8 mouse cellular contexts compared by ENCODE assay signal in genomic region chr17:51832421-51832875, GRCm38 (mm10). TPM values are rescaled to one million over a fixed set of nuclear protein-coding genes. Genes with fewer than 3 reads are reported as not detected.
DNase-seq lines count a peak whose midpoint lies in the region; ATAC-seq lines count a peak whose summit lies in the region.

No protein-coding gene starts in this region.

- ATAC-seq in embryonic facial prominence, embryonic 13.5 days (ENCODE audit: insufficient number of reproducible peaks, insufficient read depth, low FRiP score, low TSS enrichment, low read depth) = no peak
- ATAC-seq in hindbrain, embryonic 16.5 days = peak; percentile 87
- peak; percentile 35; the same call in 1 of the 2 replicates for ATAC-seq in liver, embryonic 16.5 days (ENCODE audit: low read depth)
- ATAC-seq in neural tube, embryonic 14.5 days (ENCODE audit: low read depth) = peak; percentile 79

- H3K36me3 ChIP-seq in embryonic facial prominence, embryonic 13.5 days = no peaks in the 10 kb centered on the region
- H3K36me3 ChIP-seq in hindbrain, embryonic 16.5 days (ENCODE audit: control insufficient read depth, insufficient read depth, low read length) = no peaks in the 10 kb centered on the region
- no peaks in the 10 kb centered on the region for H3K36me3 ChIP-seq in liver, embryonic 16.5 days (ENCODE audit: control insufficient read depth, insufficient read depth)
- H3K36me3 ChIP-seq in neural tube, embryonic 14.5 days (ENCODE audit: control insufficient read depth, insufficient read depth, low read length) = no peaks in the 10 kb centered on the region

- peak overlapping the region; percentile 75 for H3K9ac ChIP-seq in embryonic facial prominence, embryonic 13.5 days
- H3K9ac ChIP-seq in hindbrain, embryonic 16.5 days (ENCODE audit: low read depth, low read length) = peak overlapping the region; percentile 83
- no peak overlapping the region for H3K9ac ChIP-seq in liver, embryonic 16.5 days (ENCODE audit: low read depth, low read length)
- peak overlapping the region; percentile 72 for H3K9ac ChIP-seq in neural tube, embryonic 14.5 days (replicated peaks; ENCODE audit: low read depth, low read length)

- H3K4me3 ChIP-seq in embryonic facial prominence, embryonic 13.5 days = peak overlapping the region; percentile 68
- peak overlapping the region; percentile 83 for H3K4me3 ChIP-seq in hindbrain, embryonic 16.5 days (ENCODE audit: low read length)
- peak overlapping the region; percentile 63 for H3K4me3 ChIP-seq in liver, embryonic 16.5 days (ENCODE audit: low read depth, low read length)
- H3K4me3 ChIP-seq in neural tube, embryonic 14.5 days (ENCODE audit: low read depth, low read length) = peak overlapping the region; percentile 77

- WGBS in embryonic facial prominence, embryonic 13.5 days = 0% methylated on average over 36 of the region's 66 CpGs
- 0% methylated on average over 42 of the region's 66 CpGs for WGBS in hindbrain, embryonic 16.5 days
- WGBS in liver, embryonic 16.5 days (ENCODE audit: insufficient replicate concordance) = under 1% methylated on average over 25 of the region's 66 CpGs
- WGBS in neural tube, embryonic 14.5 days = 0% methylated on average over 2 of the region's 66 CpGs

- peaks cover 74% of the 10 kb centered on the region for H3K27me3 ChIP-seq in embryonic facial prominence, embryonic 13.5 days
- peaks cover 9% of the 10 kb centered on the region for H3K27me3 ChIP-seq in hindbrain, embryonic 16.5 days (replicated peaks; ENCODE audit: control insufficient read depth, insufficient read depth, low read length)
- H3K27me3 ChIP-seq in liver, embryonic 16.5 days (ENCODE audit: control insufficient read depth, insufficient read depth, low read depth, low read length) = peaks cover 51% of the 10 kb centered on the region
- peaks cover 10% of the 10 kb centered on the region for H3K27me3 ChIP-seq in neural tube, embryonic 14.5 days (ENCODE audit: control insufficient read depth, insufficient read depth, low read length)

- no peaks in the 10 kb centered on the region for H3K9me3 ChIP-seq in embryonic facial prominence, embryonic 13.5 days
- H3K9me3 ChIP-seq in hindbrain, embryonic 16.5 days (ENCODE audit: control insufficient read depth, low read length) = no peaks in the 10 kb centered on the region
- no peaks in the 10 kb centered on the region for H3K9me3 ChIP-seq in liver, embryonic 16.5 days (replicated peaks; ENCODE audit: control insufficient read depth, low read length)
- H3K9me3 ChIP-seq in neural tube, embryonic 14.5 days (ENCODE audit: control insufficient read depth, low read length) = no peaks in the 10 kb centered on the region

- peaks cover 18% of the 10 kb centered on the region for H3K4me1 ChIP-seq in embryonic facial prominence, embryonic 13.5 days
- peaks cover 15% of the 10 kb centered on the region for H3K4me1 ChIP-seq in hindbrain, embryonic 16.5 days (ENCODE audit: control insufficient read depth, insufficient read depth, low read depth, low read length)
- H3K4me1 ChIP-seq in liver, embryonic 16.5 days (ENCODE audit: control insufficient read depth, low read depth, low read length) = no peaks in the 10 kb centered on the region
- peaks cover 11% of the 10 kb centered on the region for H3K4me1 ChIP-seq in neural tube, embryonic 14.5 days (ENCODE audit: control insufficient read depth, insufficient read depth, low read length)

- H3K4me2 ChIP-seq in embryonic facial prominence, embryonic 13.5 days = peak overlapping the region; percentile 98
- H3K4me2 ChIP-seq in hindbrain, embryonic 16.5 days (ENCODE audit: low read length) = peak overlapping the region; percentile 83
- peak overlapping the region; percentile 68 for H3K4me2 ChIP-seq in liver, embryonic 16.5 days (ENCODE audit: low read depth, low read length)
- peak overlapping the region; percentile 99 for H3K4me2 ChIP-seq in neural tube, embryonic 14.5 days (ENCODE audit: low read depth, low read length)

- peak; percentile 60 for DNase-seq in adrenal gland, adult 2 months
- no peak for DNase-seq in adrenal gland, postnatal 4 days (ENCODE audit: low spot score in 2 of 2)
- DNase-seq in 416B (ENCODE audit: low read depth) = peak; percentile 37
- DNase-seq in thymus, postnatal 36 days = peak; percentile 86 to 92

- H3K27ac ChIP-seq in embryonic facial prominence, embryonic 13.5 days = no peak overlapping the region
- peak overlapping the region; percentile 64 for H3K27ac ChIP-seq in hindbrain, embryonic 16.5 days (ENCODE audit: low read depth, low read length)
- no peak overlapping the region for H3K27ac ChIP-seq in liver, embryonic 16.5 days (ENCODE audit: low read length)
- peak overlapping the region; percentile 57 for H3K27ac ChIP-seq in neural tube, embryonic 14.5 days (ENCODE audit: low read depth, low read length)

RNA-seq across cellular contexts. Expression of gene Satb1, which starts 0.6 kb away (rescaled TPM):
- total RNA-seq in adrenal gland, adult 2 months (2021) = 10 to 100 TPM; 19.6 to 21.0 TPM
- polyA plus RNA-seq in adrenal gland, adult 2 months (2012; rRNA removed) = 13.0 and 15.4 TPM in 2 replicates
- total RNA-seq in adrenal gland, postnatal 4 days (2021) = 10 to 100 TPM; 29.3 to 36.0 TPM
- 18.0 and 20.2 TPM in 2 replicates for polyA plus RNA-seq in embryonic facial prominence, embryonic 13.5 days (2015; fragmentation: Nextera tagmentation; extraction: Ambion mirVana)
- polyA plus RNA-seq in hindbrain, embryonic 16.5 days (2015; fragmentation: Nextera tagmentation; extraction: Ambion mirVana) = 27.4 and 33.7 TPM in 2 replicates
- polyA plus RNA-seq in liver, embryonic 16.5 days (2015; fragmentation: Nextera tagmentation; extraction: Ambion mirVana) = 0.81 and 0.92 TPM in 2 replicates
- polyA plus RNA-seq in neural tube, embryonic 14.5 days (2014; fragmentation: Nextera tagmentation; extraction: Ambion mirVana) = 56.7 and 60.5 TPM in 2 replicates

Comparison
In these comparisons a context has a peak if more than half of its experiments do, and no peak if none do; other contexts are left out.
1. DNase-seq: peak in adrenal gland, adult 2 months (single experiment), 416B (single experiment) and thymus, postnatal 36 days (2 of 2); none in adrenal gland, postnatal 4 days (0 of 2).
2. H3K27ac ChIP-seq: peak in hindbrain, embryonic 16.5 days (single experiment) and neural tube, embryonic 14.5 days (single experiment); none in embryonic facial prominence, embryonic 13.5 days (single experiment) and liver, embryonic 16.5 days (single experiment).
3. Peak in every context shown above with its lines, with median percentiles within 50 percentile points of each other: H3K4me2 ChIP-seq and H3K4me3 ChIP-seq.